Mouse (Mus musculus): ENCODE measurements around the gene C1qb.

The C1qb gene

DNA sequence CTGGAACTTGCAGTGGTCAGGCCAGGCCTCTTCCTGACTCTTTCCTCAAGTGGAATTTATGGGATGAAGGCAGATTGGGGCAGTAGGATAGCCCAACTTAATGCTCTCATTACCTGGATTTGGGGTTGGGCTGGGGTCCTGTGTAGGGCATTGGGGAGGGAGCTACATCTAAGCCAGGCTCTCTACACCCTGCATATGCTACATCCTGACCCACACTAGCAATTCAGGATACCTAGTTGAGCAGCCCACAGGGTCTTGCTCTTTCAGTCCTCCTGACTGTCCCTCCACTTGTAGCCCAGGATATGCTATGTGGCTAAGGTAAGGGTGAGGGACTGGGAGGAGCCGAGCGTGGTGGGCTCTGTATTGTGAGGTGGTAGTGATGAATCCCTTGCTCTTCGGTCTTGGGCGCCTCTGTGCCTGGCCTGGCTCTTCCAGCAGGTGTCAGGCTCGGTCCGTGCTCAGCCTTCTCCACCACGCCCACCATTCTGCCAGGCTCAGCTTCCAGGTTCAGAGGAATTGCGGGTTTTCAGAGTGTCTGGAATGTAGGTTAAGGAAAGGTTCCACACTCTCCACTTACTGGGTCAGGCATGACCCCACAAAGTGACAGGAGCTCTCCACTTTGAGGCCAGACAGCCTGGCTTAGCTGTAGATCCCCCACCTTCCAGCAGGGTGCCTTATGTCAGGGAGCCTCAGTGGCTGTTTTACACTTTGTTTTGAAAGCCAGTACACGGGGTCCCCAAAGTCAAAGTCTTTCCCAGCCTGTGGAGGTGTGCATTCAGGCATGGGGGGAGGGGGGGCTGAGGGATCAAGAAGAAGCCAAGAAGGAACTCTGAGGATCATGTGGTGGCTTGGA, 7.9 kb upstream of the C1qb start:
- no peak for DNase-seq

DNA sequence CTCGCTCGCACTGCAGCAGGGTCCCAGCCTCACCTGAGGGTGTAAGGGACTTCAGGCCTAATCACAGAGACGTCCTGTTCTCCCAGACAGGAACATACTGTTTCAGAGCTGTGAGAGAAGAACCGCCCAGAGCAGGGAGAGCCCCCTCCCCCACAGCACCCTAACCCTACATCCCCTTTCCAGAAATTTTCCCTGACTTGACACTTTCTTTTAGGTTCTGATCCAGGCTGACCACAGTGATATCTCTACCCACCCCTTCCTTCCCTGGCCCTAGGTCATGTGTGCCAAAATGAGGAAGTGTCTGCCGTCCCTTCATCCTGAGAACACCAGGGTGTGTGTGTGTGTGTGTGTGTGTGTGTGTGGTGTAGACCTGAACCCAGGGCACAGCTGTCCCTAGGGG, 6.8 kb upstream of the C1qb start, which contains the start of gene C1qc:
TSS of gene C1qc (minus strand) at position 255 of the 400 bp plus-strand sequence.
- DNase-seq = no peak

DNA sequence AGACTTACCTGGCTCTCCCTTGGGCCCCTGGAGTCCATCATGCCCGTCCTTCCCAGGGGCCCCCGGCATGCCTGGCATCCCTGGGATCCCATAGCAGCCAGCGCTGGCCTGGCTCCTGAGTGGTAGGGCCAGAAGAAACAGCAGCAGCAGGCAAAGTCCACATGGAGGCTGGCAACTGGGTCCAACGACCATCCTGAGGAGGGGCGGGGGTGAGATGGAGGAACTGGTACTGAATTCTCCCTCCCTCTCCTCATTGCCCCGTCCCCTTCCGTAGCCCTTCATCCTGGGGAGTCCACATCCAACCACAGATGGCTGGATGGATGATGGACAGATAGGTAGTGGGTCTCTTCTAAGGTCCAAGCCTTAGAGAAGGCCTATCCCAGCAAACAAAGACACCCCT, 6.4 kb upstream of the C1qb start:
- DNase-seq = no peak

DNA sequence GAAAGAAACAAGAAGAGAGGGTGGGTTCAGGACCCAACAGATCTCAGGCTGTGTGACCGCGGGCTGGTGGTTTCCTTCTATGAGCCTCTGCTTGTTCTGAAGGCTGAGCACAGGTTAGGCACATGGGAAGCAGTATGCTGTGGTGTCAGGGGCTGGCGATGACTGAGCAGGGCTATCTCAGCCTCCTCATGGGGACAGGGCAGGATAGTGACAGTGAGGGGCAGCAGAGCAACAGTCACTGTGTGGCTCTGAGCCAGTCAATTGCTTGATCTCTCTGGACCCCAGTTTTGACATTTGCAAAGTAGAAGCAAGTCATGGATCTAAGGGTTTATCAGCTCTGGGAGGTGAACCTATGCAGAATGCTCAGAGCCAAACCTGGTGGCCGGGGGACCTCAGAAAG, 5.1 kb upstream of the C1qb start:
- no peak for DNase-seq

DNA sequence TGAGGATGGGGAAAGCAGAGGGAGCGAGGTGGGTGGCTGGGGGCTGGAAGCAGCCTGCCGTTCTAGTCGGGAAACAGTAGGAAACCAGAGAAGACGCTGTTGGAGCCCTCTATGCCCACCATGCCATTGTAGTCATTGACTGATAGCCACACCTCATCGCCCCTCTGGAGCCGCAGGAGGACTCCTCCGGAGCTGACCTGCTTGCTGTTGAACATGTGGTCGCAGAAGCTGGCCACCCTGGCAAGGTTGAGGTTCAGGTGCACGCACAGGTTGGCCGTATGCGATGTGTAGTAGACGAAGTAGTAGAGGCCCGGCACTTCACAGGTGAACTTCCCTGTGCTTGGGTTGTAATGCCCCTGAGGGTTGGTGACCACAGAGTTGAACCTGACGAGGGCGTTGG, 4.0 kb upstream of the C1qb start:
- no peak for DNase-seq

DNA sequence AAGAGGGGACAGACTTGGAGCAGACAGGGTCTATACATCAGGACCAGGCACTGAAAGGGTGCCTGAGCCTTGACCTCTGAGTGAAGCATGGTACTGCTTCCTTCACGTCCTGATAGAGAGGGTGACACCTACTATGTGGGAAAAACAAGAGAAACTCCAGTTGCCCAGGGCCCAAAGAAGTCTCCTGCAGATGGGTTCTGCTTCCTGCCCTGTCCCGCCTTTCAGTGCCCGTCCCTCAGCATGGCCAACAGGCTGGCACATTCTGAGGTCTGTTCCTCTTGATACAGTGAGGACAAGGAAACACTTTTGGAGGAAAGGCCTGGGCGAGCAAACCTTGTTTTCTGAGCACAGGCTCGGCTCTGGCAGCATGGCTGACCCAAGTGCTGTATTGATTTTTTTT, 1.7 kb upstream of the C1qb start:
- DNase-seq = no peak

DNA sequence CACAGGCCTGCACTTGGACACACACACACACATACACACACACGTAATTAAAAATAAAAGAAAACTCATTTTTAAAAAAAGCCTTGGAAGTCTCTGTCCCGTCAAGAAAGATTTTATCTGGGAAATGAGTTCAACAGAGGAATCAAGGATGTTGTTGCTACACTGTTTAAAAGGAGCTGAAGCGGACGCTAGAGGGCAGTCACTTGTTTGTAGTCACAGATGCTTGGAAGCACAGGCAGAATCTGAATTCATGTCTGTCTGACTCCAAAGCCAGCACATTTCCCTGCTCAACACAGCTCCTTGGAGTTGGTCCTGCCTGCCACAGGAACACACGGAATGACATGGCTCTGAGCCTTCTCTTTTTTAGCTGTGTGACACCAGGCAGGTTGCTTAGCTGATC, 7.4 kb downstream of the C1qb start:
- DNase-seq = peak; percentile 23

DNA sequence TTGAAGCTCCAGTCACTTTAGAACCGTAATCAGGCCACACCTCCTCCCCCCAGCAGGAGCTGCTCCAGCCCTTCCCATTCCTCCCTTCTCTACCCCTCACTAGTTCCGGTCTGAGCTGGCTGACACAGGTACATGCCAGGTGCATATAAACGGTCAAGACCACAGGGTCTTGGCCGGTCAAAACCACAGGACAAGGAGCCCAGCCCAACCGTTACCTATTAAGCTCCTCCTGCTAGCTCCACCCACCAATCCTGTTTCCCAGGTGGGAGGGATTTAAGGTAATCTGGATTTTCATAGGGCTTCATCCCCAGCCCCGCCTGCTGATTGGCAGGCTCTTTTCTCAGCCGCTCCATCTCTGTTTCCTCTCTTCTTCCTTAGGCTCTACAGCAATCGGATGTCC, 7.8 kb downstream of the C1qb start:
- DNase-seq = no peak

DNA sequence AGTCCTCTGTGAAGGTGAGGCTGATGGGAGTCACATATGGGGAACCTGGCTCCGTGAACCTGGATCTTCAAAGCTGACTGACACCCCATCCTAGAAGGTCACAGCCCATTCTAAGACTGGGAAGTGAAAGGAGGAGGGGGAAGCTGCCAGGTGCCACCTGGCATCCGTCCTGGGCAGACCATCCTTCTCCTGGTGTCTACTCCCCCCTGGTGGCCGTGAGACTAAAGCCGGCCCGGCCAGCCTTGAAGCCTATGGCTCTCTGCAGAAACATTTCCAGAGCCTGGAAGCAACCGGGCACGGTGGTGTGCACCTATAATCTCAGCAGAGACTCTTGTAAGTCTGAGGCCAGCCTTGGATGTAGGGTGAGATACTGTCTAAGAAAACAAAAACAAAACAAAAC, 9.0 kb downstream of the C1qb start:
- DNase-seq = peak; percentile 79

DNA sequence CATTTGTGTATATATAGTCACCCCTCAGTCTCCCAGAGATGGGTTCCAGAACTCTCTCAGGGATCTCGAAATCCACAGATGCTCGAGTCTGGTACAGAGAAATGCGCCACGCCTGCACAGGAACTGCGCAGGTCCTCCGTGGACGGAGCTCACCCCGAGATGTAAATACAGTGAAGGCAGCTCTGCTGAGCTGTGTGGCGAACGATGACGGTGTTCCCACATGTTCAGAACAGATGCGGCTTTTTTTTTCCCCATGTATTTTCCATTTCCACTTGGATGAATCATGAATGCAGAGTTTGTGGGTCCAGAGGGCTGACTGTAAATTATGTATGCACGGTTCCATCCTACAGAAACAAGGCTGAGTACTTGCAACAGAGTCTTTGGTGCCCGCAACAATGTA, 11.0 kb downstream of the C1qb start:
- no peak for DNase-seq

DNA sequence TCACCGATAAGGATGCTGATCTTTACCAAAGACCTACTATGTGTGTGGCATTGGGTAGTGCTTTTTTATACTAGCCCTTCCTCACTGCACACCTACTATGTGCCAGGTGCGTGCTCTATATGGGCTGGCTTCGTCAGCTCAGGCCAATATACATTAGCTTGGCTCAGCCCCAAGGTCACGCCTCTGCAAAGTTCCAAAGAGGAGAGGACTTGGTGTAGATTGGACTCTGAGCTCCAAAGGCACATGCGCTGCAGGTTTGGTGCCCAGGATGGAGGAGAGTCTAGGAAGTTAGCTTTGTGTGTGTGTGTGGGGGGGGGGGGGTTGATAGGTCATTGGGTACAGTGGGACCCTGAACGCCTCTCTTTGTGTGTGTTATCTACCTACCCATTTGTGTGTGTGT, 17.6 kb downstream of the C1qb start:
- DNase-seq = no peak

DNA sequence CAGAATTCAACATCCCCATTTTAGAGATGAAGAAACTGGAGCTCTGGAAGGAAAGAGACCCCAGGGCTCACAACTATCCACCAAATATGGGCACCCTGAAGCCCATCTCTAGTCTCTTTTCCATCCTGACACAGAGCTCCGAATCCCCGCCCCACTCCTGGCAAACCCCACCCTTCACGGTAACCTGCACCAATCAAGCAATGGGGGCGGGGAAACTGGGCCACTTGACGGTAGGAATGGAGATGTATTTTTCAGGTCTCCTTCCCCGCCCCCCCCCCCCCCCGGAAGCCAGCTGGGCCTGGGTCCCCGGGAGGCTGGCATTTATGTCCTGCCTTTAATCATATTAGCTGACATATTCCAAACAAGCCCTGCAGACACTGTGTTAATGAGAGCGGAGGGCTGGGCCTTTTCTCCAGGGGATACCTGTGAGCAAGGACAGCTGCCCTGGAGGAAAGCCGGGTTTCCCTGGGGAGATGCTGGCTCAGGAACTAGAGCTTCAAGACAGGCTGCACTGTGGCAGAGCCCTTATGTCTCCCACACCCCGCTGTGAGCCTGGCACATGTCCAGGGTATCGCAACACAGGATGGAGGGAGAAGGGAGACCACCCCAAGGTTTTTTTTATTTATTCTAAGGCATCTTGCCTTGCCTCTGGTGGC, 18.2 kb downstream of the C1qb start:
- DNase-seq = no peak

DNA sequence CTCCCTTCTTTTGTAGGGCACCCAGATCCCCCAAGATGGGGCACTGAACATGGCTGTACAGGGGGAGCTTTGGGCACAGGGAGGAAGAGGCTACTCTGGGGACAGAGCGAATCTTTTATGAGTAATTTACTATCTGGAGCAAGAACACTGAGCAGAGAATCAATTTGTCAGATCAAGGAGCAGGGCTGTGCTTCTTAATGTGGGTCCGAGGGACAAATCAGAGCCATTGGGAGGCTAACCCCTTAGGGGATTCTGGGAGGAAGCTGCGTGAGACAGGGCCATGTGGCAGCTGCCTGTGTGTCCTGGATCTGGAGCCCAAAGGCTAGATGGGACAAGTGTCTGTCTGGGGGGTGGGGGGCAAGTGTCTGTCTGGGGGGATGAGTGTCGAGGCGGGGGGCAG, 20.5 kb downstream of the C1qb start:
- no peak for DNase-seq

DNA sequence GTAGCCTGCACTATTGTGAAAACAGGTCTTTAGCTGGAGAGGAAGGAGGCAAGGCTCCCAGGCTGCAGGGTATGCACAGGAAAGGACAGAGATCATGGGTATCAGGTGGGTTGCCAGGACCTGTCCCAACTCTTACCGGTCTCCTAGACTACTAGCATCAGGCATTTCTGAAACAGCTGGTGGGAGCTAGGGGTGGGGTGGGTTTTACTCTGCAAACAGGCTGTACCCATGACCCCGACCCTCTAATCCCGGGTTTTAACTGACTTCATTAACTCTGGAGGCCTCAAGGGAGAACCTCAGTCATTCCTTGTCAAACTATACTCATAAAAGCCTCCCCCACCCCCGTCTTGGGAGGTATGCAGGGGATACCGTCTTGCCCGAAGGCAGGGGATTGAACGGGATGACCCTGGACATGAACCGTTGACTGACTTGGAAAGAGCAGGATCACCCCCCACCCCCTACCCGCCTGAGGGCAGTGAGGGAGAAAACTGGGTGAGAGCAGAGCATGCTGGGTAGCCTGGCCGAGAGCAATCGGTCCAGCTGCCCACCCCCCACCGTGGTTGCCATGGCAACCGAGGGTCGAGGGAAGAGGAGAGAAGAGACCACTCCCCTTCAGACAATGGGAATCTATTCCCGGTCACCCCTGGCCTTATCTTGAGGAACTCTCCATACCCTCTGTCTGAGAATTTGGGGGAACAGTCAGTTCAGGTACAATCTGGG, 21.1 kb downstream of the C1qb start:
- no peak for DNase-seq

DNA sequence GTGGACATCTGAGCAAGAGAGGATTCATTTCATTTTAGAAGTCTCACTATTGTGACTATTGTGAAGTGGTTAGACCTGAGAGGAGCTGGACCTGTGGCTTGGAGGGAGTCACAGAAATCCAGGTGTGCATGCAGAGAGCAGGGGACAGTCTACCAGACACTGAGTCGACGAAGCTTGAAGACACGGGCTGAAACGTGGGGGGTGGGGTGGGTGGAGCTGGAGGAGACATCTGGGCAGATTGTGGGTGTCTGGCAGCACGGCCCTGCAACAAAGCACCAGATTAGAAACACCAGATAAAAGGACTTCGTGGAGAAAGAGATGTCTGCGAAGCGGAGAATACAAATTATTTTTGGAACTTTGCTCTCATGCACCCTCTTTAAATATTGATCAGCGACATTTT, 22.5 kb downstream of the C1qb start:
- DNase-seq = no peak

DNA sequence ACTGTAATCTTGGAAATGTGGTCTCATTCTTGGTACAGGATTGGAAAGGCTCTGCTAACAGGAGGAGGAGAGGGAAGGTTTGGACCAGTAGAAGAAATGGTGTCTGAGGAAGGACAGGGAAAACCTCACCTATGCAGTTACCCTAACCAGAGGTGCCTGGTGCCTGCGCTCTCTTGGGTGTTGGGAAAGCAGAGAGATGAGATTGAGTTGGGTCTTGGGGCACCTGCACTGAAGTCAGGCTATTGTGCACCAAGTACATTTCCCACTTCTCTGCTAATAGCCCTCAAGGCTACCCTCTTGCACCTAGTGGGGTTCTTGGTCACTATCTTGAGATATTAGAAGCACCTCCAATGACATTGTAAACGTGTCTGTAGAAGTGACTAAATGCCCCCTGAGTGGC, 23.6 kb downstream of the C1qb start:
- DNase-seq = no peak

DNA sequence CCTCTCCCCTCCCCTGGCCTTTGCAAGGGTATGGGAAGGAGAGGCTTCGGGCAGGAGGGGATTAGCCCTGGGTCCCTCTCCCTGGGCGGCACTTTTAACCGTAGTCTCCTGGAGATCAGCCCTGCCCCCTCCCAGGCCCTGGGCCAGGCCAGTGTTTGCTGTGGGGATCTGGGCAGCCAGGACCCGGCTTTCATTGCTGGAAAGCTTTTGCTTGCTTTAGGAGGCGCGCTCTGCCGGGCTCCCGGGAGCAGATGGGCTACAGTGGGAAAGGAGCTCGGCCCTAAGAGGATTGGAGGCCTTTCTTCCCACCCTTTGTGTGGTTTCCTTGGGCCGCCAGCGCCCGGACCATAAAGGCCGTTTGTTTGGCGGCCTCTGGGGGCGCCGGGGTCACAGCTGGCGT, 24.2 kb downstream of the C1qb start:
- DNase-seq = no peak

DNA sequence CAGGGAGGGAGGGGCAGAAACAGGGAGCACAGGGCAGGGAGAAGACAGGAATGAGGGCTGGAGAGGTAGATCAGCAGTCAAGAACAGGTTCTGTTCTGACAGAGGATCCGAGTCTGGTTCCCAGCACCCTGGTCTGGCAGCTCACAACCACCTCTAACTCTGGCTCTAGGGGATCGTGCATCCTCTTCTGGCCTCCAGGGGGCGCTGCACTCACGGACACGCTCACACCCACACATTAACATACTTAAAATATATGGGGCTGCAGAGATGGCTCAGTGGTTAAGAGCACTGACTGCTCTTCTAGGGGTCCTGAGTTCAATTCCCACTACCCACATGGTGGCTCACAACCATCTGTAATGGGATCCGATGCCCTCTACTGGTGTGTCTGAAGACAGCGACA, 26.0 kb downstream of the C1qb start:
- no peak for DNase-seq

DNA sequence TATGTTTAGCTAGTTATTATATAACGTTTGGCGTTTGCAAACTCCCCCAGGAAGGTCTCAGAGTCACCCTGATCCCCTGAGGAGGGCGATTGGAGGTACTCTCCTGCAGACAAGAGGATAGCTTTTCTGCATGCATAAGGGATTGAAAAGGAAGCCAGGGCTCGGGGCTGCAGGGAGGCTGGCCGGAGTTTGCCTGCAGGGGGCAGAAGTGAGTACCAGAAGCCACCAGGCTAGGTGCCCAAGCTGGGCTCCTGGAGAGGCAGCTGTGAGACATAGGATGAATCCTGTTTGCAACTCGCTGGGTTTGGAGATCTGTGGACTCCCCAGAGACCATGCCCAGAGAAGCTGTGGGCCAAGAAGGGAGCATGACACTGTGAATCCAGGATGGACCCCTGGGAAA, 30.9 kb downstream of the C1qb start:
- peak; percentile 38 for DNase-seq

DNA sequence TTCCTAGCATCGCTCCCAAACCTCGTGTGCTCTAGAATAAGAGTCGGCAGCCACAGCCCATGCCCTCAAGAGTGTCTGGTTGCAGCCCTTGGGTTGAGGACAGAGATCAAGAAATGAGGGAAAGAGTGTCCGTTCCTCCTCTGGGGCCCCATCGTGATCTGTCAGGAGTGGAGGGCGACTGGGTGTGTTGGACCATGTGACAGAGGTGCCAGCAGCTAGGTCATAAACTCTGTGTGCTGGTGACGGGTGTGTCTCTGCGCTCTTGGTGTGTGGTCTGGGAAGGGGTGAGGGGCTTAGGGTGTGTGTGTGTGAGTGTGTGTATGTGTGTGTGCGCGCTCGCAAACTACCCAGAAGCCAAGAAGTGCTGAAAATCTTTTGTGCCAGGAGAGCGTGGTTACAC, 33.0 kb downstream of the C1qb start:
- no peak for DNase-seq

DNA sequence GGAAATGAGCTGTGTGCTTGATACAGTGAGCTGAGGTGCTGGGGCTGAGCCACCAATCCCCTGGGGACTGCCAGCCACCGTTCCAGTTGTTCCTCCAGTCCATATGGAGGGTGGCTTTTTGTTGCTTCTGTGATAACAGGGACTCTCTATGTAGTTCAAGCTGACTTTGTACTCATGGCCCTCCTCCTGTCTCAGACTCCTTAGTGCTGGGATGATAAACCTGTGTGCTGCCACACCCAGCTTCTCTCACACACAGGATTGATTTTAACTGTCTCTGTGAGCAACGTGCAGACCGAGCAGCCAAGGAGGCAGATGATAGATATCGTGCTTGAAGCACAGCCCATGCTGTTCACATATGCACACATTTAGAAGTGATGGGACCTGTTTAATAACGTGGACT, 33.9 kb downstream of the C1qb start:
- DNase-seq = no peak

DNA sequence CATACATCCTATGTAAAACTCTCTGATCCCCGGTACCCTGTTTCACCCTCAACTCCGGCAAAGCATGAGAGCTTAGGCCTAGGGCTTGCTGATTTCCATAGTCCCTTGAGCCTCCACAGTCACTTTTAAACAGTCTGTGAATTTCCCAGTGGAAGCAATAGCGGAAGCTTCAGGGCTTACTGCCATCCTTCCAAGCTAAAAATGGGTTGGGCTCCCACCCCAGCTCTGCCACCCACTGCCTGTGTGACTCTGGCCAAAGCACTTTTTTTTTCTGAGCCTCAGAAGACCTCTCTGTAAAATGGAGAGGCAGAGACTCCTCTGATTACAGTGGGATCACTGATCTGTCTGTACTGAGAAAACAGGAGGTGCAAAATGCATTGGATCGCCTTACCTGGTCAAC, 37.4 kb downstream of the C1qb start:
- no peak for DNase-seq

DNA sequence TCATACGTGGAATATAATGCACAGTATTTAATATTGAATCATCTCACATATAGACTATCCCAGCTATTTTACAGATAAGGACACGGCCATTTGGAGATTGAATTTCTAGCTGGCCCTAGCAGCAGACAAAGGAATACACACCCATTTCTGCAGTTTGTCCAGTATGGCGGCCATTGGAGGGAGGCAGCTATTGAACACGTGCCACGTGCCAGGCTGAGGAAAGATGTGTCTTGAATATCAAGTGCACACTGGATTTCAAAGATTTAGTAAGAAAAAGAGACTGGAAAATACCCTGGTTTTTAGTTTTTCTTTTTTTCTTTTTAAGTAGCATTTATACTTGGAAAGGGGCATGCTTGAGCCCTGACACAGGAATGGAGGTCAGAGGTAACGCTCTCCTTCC, 38.8 kb downstream of the C1qb start:
- DNase-seq = no peak

DNA sequence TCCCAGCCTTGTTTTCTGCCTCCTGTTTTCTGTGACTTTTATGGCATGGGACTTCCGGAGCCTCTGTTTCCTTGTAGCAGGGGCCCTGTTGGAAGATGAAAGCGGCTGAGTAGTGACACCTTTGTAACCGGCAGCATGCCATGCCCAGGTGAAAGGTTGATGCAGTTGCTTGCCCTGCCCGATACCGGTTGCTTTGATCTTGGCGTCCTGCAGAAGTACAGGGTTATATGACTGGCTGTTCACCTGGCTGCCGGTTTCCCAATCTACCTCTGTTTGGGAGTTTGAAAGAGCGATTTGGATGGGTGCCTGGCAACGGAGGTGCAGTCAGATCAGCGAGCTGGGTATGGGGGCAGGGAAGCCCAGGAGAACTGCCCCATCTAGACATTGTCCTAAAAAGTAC, 43.2 kb downstream of the C1qb start:
- DNase-seq = no peak

Measured in thymus, postnatal 14 days (tissue).